Mouse (Mus musculus) heart, embryonic 14.5 days (tissue): ENCODE data around the gene Rgs4. TPM values are rescaled to one million over a fixed set of nuclear protein-coding genes. Genes with fewer than 3 reads are reported as not detected.

Source experiments
- ATAC-seq: fragments of 200-750 bp; cut with Nextera tagmentation; 2 replicates; pipeline ENCODE4 v1.8.0; 2017; ENCODE audit warnings: low read depth, moderate TSS enrichment; ENCODE audit not compliant: insufficient number of reproducible peaks, insufficient read depth, low FRiP score
- H3K27ac ChIP-seq, 2 experiments: fragments of 200-500 bp in 1 of 2; fragments of 300-500 bp in 1 of 2; sonication (generic) in 1 of 2; replicated peaks in 1 of 2; 2 replicates each; pipeline ENCODE4 v1.5.1; 2012 to 2014; ENCODE audit warnings: low read depth in 2 of 2, low read length in 2 of 2, control low read depth in 1 of 2, mild to moderate bottlenecking in 1 of 2, mixed read lengths in 1 of 2; ENCODE audit not compliant: control insufficient read depth in 1 of 2, insufficient read depth in 1 of 2
- H3K27me3 ChIP-seq: fragments of 300-500 bp; sonication (generic); 2 replicates; pipeline ENCODE4 v1.6.1; 2014; ENCODE audit warnings: mild to moderate bottlenecking, low read length, control low read depth; ENCODE audit not compliant: control insufficient read depth, insufficient read depth
- H3K36me3 ChIP-seq: fragments of 300-500 bp; sonication (generic); 2 replicates; pipeline ENCODE4 v1.6.1; 2014; ENCODE audit warnings: mild to moderate bottlenecking, control low read depth, low read length, mixed read lengths; ENCODE audit not compliant: control insufficient read depth, insufficient read depth
- H3K4me1 ChIP-seq, 2 experiments: fragments of 200-500 bp in 1 of 2; fragments of 300-500 bp in 1 of 2; sonication (generic) in 1 of 2; 2 replicates each; pipeline ENCODE4 v1.6.1; 2012 to 2014; ENCODE audit warnings: low read length in 2 of 2, control low read depth in 1 of 2, mixed read lengths in 1 of 2; ENCODE audit not compliant: control insufficient read depth in 2 of 2, insufficient read depth in 2 of 2
- H3K4me2 ChIP-seq: fragments of 300-500 bp; sonication (generic); 2 replicates; pipeline ENCODE4 v1.6.1; 2014; ENCODE audit warnings: mild to moderate bottlenecking, low read length
- H3K4me3 ChIP-seq, 2 experiments: fragments of 200-500 bp in 1 of 2; fragments of 300-500 bp in 1 of 2; sonication (generic) in 1 of 2; 2 replicates each; pipeline ENCODE4 v1.5.1; 2012 to 2014; ENCODE audit warnings: low read length in 2 of 2, mild to moderate bottlenecking in 2 of 2, control low read depth in 1 of 2, low read depth in 1 of 2, moderate library complexity in 1 of 2; ENCODE audit not compliant: control insufficient read depth in 1 of 2, insufficient read depth in 1 of 2
- H3K9ac ChIP-seq: fragments of 300-500 bp; sonication (generic); 2 replicates; pipeline ENCODE4 v1.6.1; 2014; ENCODE audit warnings: mild to moderate bottlenecking, low read length
- H3K9me3 ChIP-seq: fragments of 300-500 bp; sonication (generic); 2 replicates; pipeline ENCODE4 v1.6.1; 2016; ENCODE audit warnings: low read length, control low read depth; ENCODE audit not compliant: control insufficient read depth
- WGBS: fragments of 180-500 bp; shearing (Covaris S2); extraction: QIAGEN DNeasy Blood & Tissue Kit; methylation state at CpG from one replicate; pipeline ENCODE4 v1.1.7; 2014; 5-methylcytosine and 5-hydroxymethylcytosine counted together
- polyA plus RNA-seq: library from polyadenylated mRNA; unstranded; fragments of >200 nt; fragmentation: Nextera tagmentation; extraction: Ambion mirVana; gene quantifications from 2 replicates; pipeline ENCODE4 v1.2.1, GENCODE M21; 2014

Gene Rgs4
- polyA plus RNA-seq, 1 experiment from 2014 or later: 4.7 TPM

GRCm38 (mm10) chr1:169721836-169722235, 25.6 kb downstream of the Rgs4 start:
- Histone ChIP-seq H3K27ac (no peak overlapping the region), H3K4me3 (no peak overlapping the region), H3K4me1 (no peaks in the 10 kb centered on the region), H3K9ac (no peak overlapping the region), H3K27me3 (no peaks in the 10 kb centered on the region), H3K36me3 (no peaks in the 10 kb centered on the region), H3K4me2 (no peak overlapping the region), H3K9me3 (no peaks in the 10 kb centered on the region)
- WGBS: 66% methylated on average over 2 of the region's 2 CpGs
- no peak for ATAC-seq

- H3K4me1 ChIP-seq: no peaks in the 10 kb centered on the region
- 74% methylated on average over 4 of the region's 4 CpGs for WGBS
- ATAC-seq: no peak
Observed at GRCm38 (mm10) chr1:169704395-169705087, 42.9 kb downstream of the Rgs4 start.

GRCm38 (mm10) chr1:169699184-169699583, 48.3 kb downstream of the Rgs4 start:
- no peaks in the 10 kb centered on the region for H3K4me1 ChIP-seq
- no peak overlapping the region for H3K9ac ChIP-seq
- H3K27me3 ChIP-seq: no peaks in the 10 kb centered on the region
- no peak for ATAC-seq
- H3K36me3 ChIP-seq: no peaks in the 10 kb centered on the region
- H3K27ac ChIP-seq: no peak overlapping the region
- H3K9me3 ChIP-seq: no peaks in the 10 kb centered on the region
- no peak overlapping the region for H3K4me2 ChIP-seq
- 85% methylated on average over 2 of the region's 2 CpGs for WGBS
- no peak overlapping the region for H3K4me3 ChIP-seq

More at GRCm38 (mm10) chr1:169704395-169705087, 42.9 kb downstream of the Rgs4 start:
- Histone ChIP-seq H3K4me3 (no peak overlapping the region), H3K27me3 (no peaks in the 10 kb centered on the region), H3K4me2 (no peak overlapping the region), H3K27ac (no peak overlapping the region), H3K9me3 (no peaks in the 10 kb centered on the region), H3K9ac (no peak overlapping the region), H3K36me3 (no peaks in the 10 kb centered on the region)

- Histone ChIP-seq H3K36me3 (no peaks in the 10 kb centered on the region), H3K4me1 (no peaks in the 10 kb centered on the region), H3K9me3 (no peaks in the 10 kb centered on the region), H3K4me3 (no peak overlapping the region), H3K4me2 (no peak overlapping the region), H3K27ac (no peak overlapping the region), H3K27me3 (no peaks in the 10 kb centered on the region), H3K9ac (no peak overlapping the region)
- ATAC-seq: no peak
- WGBS: 75% methylated on average over 4 of the region's 4 CpGs
Observed at GRCm38 (mm10) chr1:169697236-169697635, 50.2 kb downstream of the Rgs4 start.

- no peaks in the 10 kb centered on the region for H3K9me3 ChIP-seq
- WGBS: 80% methylated on average over 3 of the region's 3 CpGs
- no peaks in the 10 kb centered on the region for H3K36me3 ChIP-seq
- no peaks in the 10 kb centered on the region for H3K4me1 ChIP-seq
- H3K27ac ChIP-seq: no peak overlapping the region
- no peaks in the 10 kb centered on the region for H3K27me3 ChIP-seq
- H3K9ac ChIP-seq: no peak overlapping the region
- ATAC-seq: no peak
- H3K4me2 ChIP-seq: no peak overlapping the region
- no peak overlapping the region for H3K4me3 ChIP-seq
Observed at GRCm38 (mm10) chr1:169695356-169695755, 52.1 kb downstream of the Rgs4 start.

GRCm38 (mm10) chr1:169693537-169693936, 53.9 kb downstream of the Rgs4 start:
- 62% methylated on average over 3 of the region's 3 CpGs for WGBS
- Histone ChIP-seq H3K9ac (no peak overlapping the region), H3K27me3 (no peaks in the 10 kb centered on the region), H3K4me3 (no peak overlapping the region), H3K27ac (no peak overlapping the region), H3K4me2 (no peak overlapping the region), H3K36me3 (no peaks in the 10 kb centered on the region), H3K9me3 (no peaks in the 10 kb centered on the region), H3K4me1 (no peaks in the 10 kb centered on the region)
- ATAC-seq: no peak

- H3K27me3 ChIP-seq: no peaks in the 10 kb centered on the region
- H3K4me1 ChIP-seq: no peaks in the 10 kb centered on the region
- H3K9me3 ChIP-seq: no peaks in the 10 kb centered on the region
- H3K9ac ChIP-seq: no peak overlapping the region
- no peak for ATAC-seq
- H3K4me2 ChIP-seq: no peak overlapping the region
- H3K4me3 ChIP-seq: no peak overlapping the region
- H3K27ac ChIP-seq: no peak overlapping the region
- 67% methylated on average over 2 of the region's 2 CpGs for WGBS
- H3K36me3 ChIP-seq: no peaks in the 10 kb centered on the region
Observed at GRCm38 (mm10) chr1:169693040-169693439, 54.4 kb downstream of the Rgs4 start.
